Mouse (Mus musculus) right cerebral cortex, postnatal 14 days (tissue): ENCODE results near the gene Ccdc63.
A peak's percentile ranks its signal among the peaks of the same experiment; 100 is the strongest.
"Not testable (repeated sequence)": the region's sequence is repeated elsewhere in the genome, so short reads cannot be mapped to it uniquely, and the experiment has no call there.

Experiments
- DNase-seq: peaks from one replicate; pipeline ENCODE4 v3.0.0; 2022

Gene Ccdc63

GRCm38 (mm10) chr5:122148107-122148506 lies 7.5 kb upstream of the Ccdc63 start:
- no peak for DNase-seq

GRCm38 (mm10) chr5:122146609-122147008 lies 6.0 kb upstream of the Ccdc63 start:
- DNase-seq = no peak

- DNase-seq = no peak
Observed at GRCm38 (mm10) chr5:122146056-122146580, 5.5 kb upstream of the Ccdc63 start.

GRCm38 (mm10) chr5:122145381-122146055 lies 4.9 kb upstream of the Ccdc63 start:
- no peak for DNase-seq

- no peak for DNase-seq
Observed at GRCm38 (mm10) chr5:122144825-122145224, 4.2 kb upstream of the Ccdc63 start.

- no peak for DNase-seq
Observed at GRCm38 (mm10) chr5:122143543-122143942, 2.9 kb upstream of the Ccdc63 start.

- DNase-seq = peak; percentile 54
Observed at GRCm38 (mm10) chr5:122142230-122142992, 1.8 kb upstream of the Ccdc63 start.

GRCm38 (mm10) chr5:122139771-122140170 lies 852 bp downstream of the Ccdc63 start:
- DNase-seq = not testable (repeated sequence)

GRCm38 (mm10) chr5:122138856-122139255 lies 1.8 kb downstream of the Ccdc63 start:
- no peak for DNase-seq

GRCm38 (mm10) chr5:122136508-122137408 lies 3.9 kb downstream of the Ccdc63 start:
- no peak for DNase-seq

- DNase-seq = no peak
Observed at GRCm38 (mm10) chr5:122135290-122135882, 5.2 kb downstream of the Ccdc63 start.

GRCm38 (mm10) chr5:122134395-122135289 lies 6.0 kb downstream of the Ccdc63 start:
- DNase-seq = no peak

GRCm38 (mm10) chr5:122133050-122133389 lies 7.6 kb downstream of the Ccdc63 start:
- no peak for DNase-seq

- no peak for DNase-seq
Observed at GRCm38 (mm10) chr5:122132167-122133049, 8.2 kb downstream of the Ccdc63 start.

GRCm38 (mm10) chr5:122131076-122132051 lies 9.3 kb downstream of the Ccdc63 start:
- DNase-seq = peak; percentile 94

GRCm38 (mm10) chr5:122130341-122130998 lies 10.2 kb downstream of the Ccdc63 start:
- peak; percentile 38 for DNase-seq

- peak; percentile 70 for DNase-seq
Observed at GRCm38 (mm10) chr5:122129068-122129655, 11.5 kb downstream of the Ccdc63 start.

GRCm38 (mm10) chr5:122125211-122125760 lies 15.3 kb downstream of the Ccdc63 start:
- no peak for DNase-seq
